Mouse (Mus musculus) layer of hippocampus, adult 11-12 months (tissue): ENCODE results near the gene Hebp1.
A peak's percentile ranks its signal among the peaks of the same experiment; 100 is the strongest.

Experiments
- DNase-seq: peaks from one replicate; pipeline ENCODE4 v3.0.0; 2022; ENCODE audit warnings: low spot score

Gene Hebp1

GRCm38 (mm10) chr6:135196707-135197106 is 1.1 kb downstream of the Hebp1 start:
- no peak for DNase-seq

GRCm38 (mm10) chr6:135194907-135195306 is 2.9 kb downstream of the Hebp1 start:
- DNase-seq: no peak

- DNase-seq: no peak
Measured at GRCm38 (mm10) chr6:135193733-135194132, 4.1 kb downstream of the Hebp1 start.

DNA sequence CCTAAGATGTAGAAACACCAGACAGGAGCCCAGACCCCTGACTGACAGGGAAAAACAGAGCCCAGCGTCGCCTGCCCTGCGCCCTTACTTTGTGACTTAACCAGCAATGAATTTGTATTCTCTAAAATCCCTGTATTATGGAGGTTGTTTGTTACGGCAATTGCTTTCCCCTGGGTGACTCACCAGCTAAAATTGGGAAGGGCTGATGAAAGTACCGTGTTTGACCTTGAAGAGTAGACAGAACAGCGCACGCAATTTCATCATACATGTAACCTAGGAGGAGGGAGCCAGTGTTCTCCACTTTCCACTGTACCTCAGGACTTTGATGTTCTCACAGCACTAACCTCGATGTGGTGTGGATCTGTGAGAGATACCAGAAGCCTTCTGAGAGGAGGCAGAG is 4.8 kb downstream of the Hebp1 start:
- DNase-seq: no peak

DNA sequence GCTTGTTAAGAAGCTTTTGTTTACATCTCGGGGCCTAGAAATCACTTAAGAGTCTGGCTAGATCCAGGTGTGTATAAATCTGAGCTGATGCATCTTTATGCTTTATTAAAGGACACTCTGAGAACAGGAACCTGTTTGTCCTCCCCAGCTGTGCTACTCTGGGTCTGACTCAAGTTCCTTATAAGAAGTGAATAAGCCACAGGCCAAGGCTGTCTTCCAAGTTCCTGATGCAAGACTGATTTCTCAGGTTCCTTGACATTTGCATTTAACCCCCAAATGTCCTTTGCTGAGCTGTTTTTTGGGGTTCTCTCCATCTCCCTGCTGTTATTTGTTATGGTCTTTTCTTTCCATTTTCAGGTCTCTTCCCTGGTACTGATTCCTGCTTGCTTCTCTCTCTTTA is 5.9 kb downstream of the Hebp1 start:
- DNase-seq: no peak

GRCm38 (mm10) chr6:135190122-135190521 is 7.7 kb downstream of the Hebp1 start:
- no peak for DNase-seq

- DNase-seq: no peak
Measured at GRCm38 (mm10) chr6:135188629-135189028, 9.2 kb downstream of the Hebp1 start.

GRCm38 (mm10) chr6:135187076-135187917 is 10.5 kb downstream of the Hebp1 start:
- DNase-seq: no peak

DNA sequence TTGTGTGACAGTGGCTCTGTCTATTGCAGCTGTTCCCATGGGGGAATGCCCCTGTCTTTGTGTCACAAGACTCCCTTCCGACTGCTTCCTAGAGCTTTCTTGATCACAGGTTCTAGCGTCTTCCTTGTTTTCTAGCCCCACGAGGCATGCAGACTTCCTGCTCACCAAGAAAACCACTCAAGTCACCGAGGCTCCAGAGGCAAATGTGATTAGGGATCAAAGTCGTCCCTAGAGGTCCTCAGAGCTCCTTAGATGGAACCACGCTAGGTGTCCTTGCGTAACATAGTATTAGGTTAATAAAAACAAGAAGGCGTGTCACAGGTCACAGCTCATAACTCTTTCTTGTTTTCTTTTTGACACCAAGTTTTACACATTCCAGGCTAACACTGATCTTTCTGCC is 13.9 kb downstream of the Hebp1 start:
- no peak for DNase-seq

GRCm38 (mm10) chr6:135182925-135183324 is 14.9 kb downstream of the Hebp1 start:
- DNase-seq: no peak

- DNase-seq: no peak
Measured at GRCm38 (mm10) chr6:135178599-135178998, 19.2 kb downstream of the Hebp1 start.

DNA sequence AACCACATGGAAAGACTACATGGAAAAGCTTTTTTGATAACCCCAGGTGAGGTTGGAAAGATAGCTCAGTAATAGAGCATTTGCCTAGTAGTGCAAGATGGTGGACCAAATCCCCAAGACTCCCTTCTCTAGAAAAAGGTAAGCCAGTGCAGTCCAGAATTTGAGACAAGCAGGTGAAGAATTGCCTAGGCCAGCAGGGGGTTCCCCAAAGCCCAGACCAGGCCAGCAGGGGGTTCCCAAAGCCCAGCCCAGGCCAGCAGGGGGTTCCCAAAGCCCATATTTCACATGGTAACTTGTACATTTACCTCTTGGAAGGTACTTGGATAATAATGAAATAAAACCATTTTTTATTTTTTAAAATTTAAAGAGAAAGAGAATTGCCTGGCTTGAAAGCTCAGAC is 20.6 kb downstream of the Hebp1 start:
- no peak for DNase-seq

- DNase-seq: no peak
Measured at GRCm38 (mm10) chr6:135175014-135175413, 22.8 kb downstream of the Hebp1 start.

- DNase-seq: no peak
Measured at GRCm38 (mm10) chr6:135171736-135172135, 26.1 kb downstream of the Hebp1 start.

- DNase-seq: no peak
Measured at GRCm38 (mm10) chr6:135169246-135169645, 28.6 kb downstream of the Hebp1 start.

- DNase-seq: no peak
Measured at GRCm38 (mm10) chr6:135168471-135168870, 29.4 kb downstream of the Hebp1 start.

- DNase-seq: peak; percentile 89
Measured at GRCm38 (mm10) chr6:135167380-135168311, 30.2 kb downstream of the Hebp1 start.

- DNase-seq: no peak
Measured at GRCm38 (mm10) chr6:135166712-135167111, 31.1 kb downstream of the Hebp1 start.

- DNase-seq: no peak
Measured at GRCm38 (mm10) chr6:135166262-135166661, 31.6 kb downstream of the Hebp1 start.

DNA sequence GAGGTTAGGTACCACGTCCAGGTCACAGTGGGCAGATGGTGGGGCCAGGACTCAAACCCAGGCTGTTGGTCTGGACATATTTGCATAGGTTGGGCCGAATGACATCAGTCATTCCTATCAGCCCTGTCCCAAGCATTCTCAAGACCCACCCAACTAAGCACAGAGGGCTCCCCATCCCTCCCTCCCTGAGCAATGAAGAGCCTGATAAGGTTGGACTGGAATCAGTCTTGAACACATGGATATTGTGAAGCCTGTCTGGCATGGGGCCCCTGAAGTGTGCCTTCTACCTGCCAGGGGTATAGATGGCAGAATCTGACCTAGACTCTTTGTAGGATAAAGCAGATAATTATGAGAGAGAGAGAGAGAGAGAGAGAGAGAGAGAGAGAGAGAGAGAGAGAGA is 32.1 kb downstream of the Hebp1 start:
- no peak for DNase-seq

GRCm38 (mm10) chr6:135165191-135165590 is 32.6 kb downstream of the Hebp1 start:
- DNase-seq: no peak

- DNase-seq: no peak
Measured at GRCm38 (mm10) chr6:135162861-135163260, 35.0 kb downstream of the Hebp1 start.

DNA sequence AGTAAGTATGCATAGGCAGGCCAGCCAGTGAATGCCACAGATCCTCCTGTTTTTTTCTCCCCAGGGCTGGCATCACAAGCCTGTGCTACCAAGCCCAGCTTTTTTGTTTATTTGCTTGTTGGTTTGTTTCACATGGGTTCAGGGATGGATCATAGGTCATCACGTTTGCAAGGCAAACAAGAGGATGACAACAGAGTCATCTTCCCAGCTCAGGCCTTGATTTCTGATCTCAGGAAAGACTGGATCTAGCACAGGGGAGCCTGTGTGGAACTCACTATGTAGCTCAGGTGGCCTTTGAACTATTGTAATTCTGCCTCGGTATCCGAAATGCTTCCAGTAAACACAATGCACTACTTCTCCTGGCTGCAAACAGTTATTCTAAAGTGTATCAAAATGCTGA is 35.5 kb downstream of the Hebp1 start:
- DNase-seq: no peak
